Mouse (Mus musculus) yolk sac, embryonic 10.5 days (tissue): ENCODE measurements around the gene Ube2e2.
"Not testable (repeated sequence)": the region's sequence is repeated elsewhere in the genome, so short reads cannot be mapped to it uniquely, and the experiment has no call there.

ENCODE experiments used
- DNase-seq: peaks from one replicate; pipeline ENCODE4 v3.0.0-alpha.2; 2017; ENCODE audit warnings: low spot score

Gene Ube2e2

DNA sequence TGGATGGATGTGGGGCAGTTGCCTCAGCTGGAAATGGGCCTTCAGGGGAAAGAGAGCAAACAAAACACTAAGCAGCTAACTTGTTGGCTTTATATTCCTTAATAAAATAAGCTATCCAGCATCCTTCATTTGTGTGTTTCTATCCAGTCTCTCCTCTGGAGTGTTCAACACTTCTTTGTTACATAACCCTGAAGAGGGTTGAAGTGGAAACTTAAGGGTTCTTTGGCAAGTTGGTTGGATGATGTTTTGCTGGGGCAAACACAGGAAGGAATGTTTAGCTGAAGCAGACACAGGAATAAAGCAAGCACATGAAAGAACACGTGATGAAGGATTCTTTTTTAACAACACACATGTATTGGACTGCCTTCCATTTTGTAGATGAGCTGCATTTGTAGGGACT, 256.3 kb downstream of the Ube2e2 start:
- DNase-seq: no peak

DNA sequence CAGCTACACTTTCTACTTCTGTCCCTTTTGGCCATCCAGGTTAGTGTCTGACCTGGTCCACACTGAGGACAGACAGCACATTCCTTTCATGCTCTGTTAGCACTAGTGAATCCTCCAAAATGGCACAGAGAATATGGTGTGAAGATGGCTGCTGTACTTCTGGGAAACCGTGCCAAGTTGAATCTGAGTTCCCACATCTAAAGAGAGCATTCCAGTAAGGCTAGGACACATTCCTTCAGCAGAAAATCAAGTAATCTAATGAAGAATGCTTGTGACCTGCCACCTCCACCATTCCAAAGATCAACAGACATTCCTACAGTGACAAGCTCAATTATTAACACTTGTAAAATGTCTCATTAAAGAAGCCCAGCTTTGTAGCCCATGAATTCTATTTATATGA, 265.9 kb downstream of the Ube2e2 start:
- DNase-seq: no peak

DNA sequence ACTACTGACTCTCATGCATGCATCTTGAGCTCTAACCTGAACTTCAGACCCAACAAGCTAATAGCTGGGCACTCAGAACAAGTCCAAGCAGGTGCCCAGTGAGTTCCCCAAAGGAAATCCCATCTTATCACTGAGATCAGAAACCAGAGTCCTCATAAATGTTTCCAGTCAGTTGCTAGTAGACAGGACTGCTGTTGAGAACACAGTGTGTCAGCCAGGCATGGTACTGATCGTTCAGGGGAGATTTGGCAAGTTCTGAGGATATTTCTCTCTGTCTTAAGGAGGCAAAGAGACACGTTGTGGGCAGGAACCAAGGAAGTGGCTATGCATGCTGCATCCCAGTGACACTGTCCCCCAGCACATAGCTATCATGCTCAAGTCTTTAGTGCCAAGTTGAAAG, 275.5 kb downstream of the Ube2e2 start:
- DNase-seq: no peak

DNA sequence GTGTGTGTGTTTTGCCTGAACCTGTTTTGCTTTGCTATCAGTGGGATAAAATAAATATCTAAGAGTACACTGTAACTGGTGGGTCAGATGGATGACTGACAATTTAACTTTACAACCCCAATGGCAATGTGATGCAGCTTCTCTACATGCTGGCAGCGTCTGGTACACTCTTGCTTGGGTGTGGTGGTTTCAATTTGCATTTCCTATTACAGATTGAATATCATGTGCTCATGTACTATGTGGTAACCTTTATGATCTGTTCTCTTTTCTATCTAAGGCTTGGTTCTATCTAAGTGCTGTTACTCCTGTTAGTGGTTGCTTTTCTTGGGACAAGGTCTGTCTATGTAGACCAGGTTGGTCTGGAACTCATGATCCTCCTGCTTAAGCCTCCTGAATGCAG, 292.1 kb downstream of the Ube2e2 start:
- no peak for DNase-seq

DNA sequence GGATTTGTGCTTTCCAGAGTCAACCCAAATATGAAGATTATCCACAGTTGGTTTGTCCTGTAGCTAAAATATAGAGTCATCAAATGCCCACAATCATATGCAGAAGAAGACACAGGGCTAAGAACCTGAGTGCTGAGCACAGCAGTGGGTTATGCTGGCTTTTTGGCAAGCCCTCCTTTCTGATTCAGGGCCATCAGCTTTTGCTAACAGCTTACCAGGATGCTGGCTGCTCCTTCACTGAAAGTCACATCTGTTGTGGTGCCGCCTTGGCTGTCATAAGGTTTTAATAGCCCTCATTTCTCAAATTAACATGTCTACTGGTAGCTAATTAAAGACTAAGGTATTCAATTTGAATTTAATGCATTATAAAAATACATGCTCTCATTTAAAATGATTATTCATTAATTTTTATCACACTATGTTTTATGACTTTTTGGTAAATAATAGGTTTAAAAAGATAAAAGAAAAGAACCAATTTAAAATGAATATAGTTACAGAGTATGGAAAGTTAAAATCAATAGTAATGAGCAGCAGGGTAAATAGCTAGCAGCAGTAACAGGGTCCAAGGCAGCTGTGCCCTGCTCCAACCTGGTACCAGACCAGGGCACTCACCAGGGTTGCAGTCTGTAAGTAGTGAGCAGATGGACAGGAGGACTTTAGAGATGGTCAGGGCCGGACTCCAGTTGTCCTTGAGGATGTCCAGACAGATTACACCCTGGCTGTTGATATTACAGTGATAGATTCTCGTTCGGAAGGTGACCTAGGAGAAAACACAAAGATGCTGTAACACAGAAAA, 307.6 kb downstream of the Ube2e2 start:
- no peak for DNase-seq

DNA sequence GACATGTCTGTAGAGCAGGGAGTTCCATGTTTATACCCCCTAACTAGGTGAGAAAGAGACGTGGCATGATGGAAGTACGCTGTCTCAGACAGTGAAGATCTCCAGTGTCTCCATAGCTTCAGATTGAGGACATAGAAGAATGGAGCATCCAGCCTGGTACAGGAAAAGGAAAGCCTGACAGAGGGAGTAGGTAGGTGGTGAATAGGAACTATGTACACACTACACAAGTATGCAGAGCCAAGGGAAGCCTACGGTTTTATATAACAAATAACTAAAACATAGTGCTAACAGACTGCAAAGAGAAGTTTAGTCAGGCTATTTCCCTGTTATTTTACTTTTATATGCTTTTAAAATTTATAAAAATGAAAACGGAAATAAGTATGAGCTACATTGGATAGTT, 312.3 kb downstream of the Ube2e2 start:
- DNase-seq: no peak

DNA sequence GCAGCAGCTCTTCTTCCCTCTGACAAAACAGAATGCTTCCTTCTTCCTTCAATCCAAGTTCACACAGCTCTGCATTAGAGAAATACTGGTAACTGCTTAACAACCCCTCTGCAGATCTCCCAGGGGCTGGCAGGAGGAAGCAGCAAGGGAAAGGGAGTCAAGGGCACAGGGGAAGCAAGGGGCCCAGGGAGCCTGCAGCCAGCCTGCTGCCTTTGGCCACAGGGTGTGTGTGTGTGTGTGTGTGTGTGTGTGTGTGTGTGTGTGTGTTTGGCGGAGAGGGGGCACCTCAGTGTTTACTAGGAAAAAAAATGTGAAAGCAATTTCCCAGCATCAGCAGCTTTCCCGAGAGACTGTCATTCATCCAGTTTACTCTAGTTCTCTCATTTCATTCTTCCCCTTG, 319.3 kb downstream of the Ube2e2 start:
- DNase-seq: no peak

DNA sequence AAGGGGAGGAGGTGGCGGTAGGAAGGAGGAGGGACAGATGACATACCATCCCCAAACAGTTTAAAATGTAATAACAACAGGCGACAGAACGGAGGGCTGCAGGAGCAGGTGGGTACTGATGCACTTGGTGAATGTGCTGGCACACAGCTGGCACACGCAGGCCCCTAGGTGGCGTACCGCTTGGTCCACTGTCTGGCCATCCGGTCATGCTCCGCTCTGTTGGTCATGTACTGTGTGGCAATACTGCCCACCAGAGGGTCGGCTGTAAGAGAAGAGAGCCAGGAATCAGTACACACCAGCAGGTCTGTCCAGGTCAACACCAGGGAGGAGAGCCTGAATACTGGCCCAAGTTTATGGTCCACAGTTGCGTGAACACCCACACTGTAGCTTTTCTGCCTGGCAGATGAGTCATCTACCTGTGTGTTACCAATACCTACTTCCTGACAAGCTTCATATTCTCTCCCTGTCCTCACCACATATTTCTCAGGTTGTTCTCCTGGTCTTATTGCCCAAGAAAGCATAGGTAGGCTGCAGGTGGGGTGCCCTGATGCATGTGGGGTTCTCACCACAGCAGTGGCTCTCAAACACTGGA, 319.8 kb downstream of the Ube2e2 start:
- DNase-seq: no peak

DNA sequence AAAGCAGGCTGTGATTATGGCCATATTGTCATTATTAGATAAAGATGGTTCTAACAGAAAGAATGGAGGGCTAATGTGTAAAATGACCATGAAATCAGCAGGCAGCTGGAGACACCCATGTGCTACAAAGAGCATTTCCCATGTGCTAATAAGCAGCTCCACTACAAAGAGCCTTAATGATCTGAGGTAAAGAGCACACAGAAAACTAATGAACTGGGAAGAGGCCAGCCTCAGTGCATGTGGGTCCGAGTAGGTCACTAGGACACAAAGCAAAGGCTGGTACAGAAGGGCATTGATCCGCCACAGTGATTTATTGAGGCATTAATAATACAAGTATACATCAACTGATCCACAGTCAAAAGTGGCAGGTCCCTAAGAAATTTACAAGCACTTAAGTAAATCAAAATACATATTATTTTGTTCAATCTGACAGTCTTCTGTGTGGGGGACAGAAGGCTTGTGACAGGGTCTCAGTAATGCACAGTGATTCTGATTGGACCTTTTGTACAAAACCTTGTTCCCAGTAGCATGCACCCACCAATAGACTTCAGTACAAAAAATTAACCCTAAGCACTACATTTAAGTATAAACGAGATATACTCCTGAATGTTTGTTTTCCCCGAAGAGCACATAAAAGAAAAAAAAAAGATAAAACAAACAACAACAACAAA, 320.6 kb downstream of the Ube2e2 start:
- DNase-seq: no peak

DNA sequence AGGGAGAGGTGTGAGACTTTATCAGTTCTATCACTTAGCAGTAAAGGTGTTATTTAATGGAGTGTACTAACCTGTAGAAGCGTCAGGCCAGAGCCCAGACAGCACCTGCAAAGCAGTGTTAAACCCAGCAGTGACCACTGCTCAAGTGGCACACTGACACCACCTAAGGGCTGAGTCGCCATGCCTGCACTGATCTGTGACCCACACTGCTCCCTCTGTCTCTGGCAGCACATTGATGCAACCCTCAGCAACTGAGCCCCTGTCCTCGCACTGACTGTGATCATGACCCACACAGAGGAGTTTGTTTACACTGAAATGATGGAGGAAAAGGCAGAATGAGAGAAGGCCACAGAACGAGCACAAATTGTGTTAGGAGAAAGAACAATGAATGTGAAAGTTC, 321.2 kb downstream of the Ube2e2 start:
- no peak for DNase-seq

DNA sequence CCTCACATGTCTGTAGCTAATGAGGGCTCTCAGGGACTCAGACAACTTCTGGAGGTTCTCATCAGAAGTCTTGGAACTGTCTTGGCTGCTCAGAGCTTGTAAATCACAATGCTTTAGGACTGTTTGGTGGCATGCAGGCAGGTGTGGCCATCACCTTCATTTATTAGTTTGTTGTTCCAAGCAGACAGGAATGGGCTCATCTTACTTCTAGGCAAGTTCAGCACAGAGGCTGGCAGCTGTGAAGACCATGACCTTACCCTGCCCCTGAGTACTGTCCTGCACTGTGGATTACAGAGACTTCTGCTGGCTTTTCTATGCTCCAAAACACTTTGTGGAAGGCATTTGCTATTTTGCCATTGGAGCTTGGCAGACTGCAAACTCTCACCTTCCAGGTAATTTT, 324.5 kb downstream of the Ube2e2 start:
- no peak for DNase-seq

DNA sequence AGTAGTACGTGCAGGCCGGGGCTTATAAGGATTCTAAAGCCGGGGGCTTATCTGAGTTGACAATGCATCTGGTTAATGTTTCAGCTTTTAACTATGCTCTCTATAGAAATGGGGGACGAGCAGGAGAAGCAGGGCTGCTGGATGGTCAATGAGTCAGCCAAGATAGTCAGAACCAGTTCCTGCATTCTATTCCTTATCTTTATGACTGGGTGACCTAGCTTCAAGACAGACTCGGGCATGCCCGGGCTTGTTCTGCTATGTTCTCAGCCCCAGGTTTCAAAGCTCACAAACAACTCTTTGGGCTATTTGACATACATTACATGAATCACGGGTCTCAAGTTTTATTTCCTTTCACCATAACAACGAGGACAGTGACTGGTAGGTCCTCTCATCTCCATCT, 329.1 kb downstream of the Ube2e2 start:
- peak; percentile 69 for DNase-seq

DNA sequence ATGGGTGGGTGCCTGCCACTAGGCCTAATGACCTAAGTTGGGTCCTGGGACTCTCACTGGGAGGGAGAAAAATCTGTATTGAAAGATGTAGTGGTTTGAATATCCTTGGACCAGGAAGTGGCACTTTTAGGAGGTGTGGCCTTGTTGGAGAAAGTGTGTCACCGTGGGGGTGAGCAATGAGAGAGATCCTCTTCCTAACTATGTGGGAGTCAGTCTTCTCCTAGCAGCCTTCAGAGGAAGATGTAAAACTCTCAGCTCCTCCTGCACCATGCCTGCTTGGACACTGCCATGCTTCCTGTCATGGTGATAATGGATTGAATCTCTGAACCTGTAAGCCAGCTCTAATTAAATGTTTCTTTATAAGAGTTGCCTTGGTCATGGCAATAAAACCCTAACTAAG, 338.8 kb downstream of the Ube2e2 start:
- DNase-seq: no peak

DNA sequence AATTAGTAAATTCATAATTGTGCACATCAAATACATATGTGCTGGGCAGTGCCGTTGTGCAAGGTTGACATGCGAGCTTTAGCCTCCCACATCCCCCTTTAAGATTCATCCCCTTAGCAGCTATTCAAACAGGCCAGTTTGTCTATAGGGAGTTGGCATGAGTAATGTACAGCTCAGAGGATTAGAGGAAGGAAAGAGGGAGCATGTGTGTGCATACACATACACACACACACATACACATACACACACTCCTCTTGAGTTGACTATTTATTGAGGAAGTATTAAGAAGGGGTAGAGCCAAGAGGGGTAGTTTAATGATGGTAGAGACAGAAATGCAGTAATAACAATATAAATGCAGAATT, 339.5 kb downstream of the Ube2e2 start:
- no peak for DNase-seq

DNA sequence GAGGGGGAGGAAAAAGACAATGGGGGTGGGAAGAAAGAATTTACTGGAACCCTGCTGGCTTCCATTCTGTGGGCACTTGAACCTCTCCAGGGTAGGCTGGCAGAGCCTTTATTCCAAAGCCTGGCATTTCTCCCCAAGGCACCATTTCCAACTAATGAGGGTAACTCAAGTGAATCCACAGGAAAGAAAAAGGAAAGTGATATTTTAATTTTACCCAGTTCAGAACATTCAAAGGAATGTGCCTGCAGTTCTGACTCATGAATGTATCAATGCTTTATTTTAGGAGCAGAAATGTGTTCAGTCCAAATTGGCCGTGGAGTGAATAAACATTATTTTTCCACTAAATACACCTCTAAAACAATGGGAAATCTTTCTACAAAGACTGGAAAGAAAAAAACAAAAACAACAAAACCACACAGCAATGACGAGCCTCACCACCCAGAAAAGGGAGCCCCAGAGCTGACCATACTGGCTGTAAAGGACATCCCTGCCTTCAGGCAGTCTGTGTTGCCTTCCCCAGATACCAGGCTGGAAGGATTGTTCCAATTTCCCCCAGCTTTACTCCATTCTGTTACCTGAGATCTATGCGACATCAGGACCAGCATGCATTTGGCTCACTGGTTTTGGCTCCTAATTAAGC, 340.0 kb downstream of the Ube2e2 start:
- no peak for DNase-seq

DNA sequence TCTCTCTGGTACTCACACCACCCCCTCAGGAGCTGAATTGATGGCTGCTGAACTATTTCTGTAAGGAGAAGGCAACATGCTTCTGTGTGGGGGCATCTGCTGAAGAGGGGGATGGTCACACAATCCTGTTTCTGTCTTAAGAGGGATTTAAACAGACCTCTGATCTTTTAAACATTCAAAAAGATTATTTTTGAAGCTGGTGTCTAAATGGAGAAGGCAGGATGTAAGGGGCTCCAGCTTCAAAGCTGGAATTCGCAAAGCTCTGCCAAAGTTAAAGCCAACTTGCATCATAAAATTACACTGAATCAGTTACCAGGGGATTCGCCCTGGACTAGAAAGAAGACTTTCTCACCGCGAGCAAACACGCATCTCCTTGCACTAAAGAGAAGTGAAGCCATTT, 346.5 kb downstream of the Ube2e2 start:
- DNase-seq: no peak

DNA sequence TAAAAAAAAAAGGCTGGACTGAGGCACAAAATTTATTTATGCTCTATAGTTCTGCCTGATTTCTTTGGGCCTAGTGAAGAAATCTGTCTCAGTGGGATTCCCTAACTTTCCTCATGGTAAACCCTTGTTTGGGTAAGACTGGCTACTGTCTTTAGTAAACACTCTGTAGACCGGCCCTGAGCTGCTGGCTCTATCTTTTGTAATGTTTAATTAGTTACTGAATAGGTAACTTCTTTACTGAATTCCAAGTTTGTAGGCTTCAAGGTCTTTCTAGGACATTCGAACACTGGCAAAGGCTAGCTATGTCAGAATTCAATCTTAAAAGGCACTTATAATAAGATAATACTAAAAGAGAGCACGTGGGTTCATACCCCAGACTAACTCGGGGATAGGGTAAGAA, 355.0 kb downstream of the Ube2e2 start:
- not testable (repeated sequence) for DNase-seq

DNA sequence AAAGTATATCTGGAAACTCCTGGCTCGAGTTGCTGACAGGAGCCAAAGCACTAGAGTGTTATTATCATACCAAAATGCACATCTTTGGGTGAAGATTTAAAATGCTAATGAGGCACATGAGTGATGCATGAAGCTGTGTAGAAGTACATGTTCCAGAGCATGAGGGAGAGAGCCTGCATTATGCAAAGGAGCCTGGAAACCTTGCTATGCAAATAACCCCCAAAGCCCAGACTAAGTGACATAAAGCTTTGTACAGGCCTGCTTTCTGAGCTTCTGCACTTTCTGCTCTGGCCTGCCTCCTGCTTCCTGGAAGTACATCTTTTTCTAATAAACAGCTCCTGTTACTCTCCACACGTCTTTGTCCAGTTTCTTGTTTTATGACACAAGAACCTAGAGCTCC, 363.2 kb downstream of the Ube2e2 start:
- no peak for DNase-seq

DNA sequence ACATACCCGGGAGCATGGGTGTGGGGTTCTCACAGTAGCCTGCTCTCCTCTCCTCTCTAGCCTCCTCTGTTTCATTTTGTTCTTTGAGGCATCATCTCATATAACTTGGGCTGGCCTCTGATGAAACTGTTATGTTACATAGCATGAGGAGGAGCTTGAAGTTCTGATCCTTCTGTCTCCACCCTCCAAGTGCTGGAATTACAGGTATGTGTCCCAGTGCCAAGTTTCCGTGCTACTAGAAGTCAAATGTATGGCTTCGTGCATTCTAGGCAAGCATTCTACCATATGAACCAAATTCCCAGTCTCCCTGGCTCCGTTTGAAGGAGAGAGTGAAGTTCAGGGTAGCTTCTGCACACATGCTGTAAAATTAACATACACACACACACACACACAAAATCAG, 363.6 kb downstream of the Ube2e2 start:
- no peak for DNase-seq
